Mouse (Mus musculus) small intestine, adult 2 months (tissue): ENCODE measurements around the gene Mfrp. TPM values are rescaled to one million over a fixed set of nuclear protein-coding genes. Genes with fewer than 3 reads are reported as not detected.

Source experiments
- H3K27ac ChIP-seq: fragments of 200-500 bp; 2 replicates; pipeline ENCODE4 v1.5.1; 2012; ENCODE audit warnings: low read depth, low read length, control low read depth, inconsistent platforms; ENCODE audit not compliant: insufficient read depth
- H3K27me3 ChIP-seq: fragments of 200-500 bp; 2 replicates; pipeline ENCODE4 v1.6.1; 2012; ENCODE audit warnings: mild to moderate bottlenecking, moderate library complexity, low read length, inconsistent platforms; ENCODE audit not compliant: control insufficient read depth, insufficient read depth
- H3K36me3 ChIP-seq: fragments of 200-500 bp; 2 replicates; pipeline ENCODE4 v1.6.1; 2012; ENCODE audit warnings: mild to moderate bottlenecking, low read length, control low read depth, inconsistent platforms; ENCODE audit not compliant: control insufficient read depth, insufficient read depth
- H3K4me1 ChIP-seq: fragments of 200-500 bp; 2 replicates; pipeline ENCODE4 v1.6.1; 2012; ENCODE audit warnings: low read length, inconsistent platforms, mixed read lengths; ENCODE audit not compliant: control insufficient read depth, insufficient read depth, insufficient read length
- H3K4me3 ChIP-seq: fragments of 200-500 bp; 2 replicates; pipeline ENCODE4 v1.5.1; 2012; ENCODE audit warnings: low read depth, mild to moderate bottlenecking, control low read depth, inconsistent platforms, low read length, moderate library complexity
- CTCF ChIP-seq: fragments of 200-500 bp; IDR thresholded peaks from 2 replicates; pipeline ENCODE4 v1.5.1; 2012; ENCODE audit warnings: low read depth, mild to moderate bottlenecking, control low read depth, inconsistent platforms, low read length, moderate library complexity, mixed read lengths; ENCODE audit not compliant: insufficient replicate concordance, insufficient read length; ENCODE audit errors: extremely low read depth
- POLR2A ChIP-seq: fragments of 200-500 bp; IDR thresholded peaks from 2 replicates; pipeline ENCODE4 v1.6.1; 2012; ENCODE audit warnings: low read depth, mild to moderate bottlenecking, control low read depth, inconsistent platforms, low read length, moderate library complexity
- whole genome bisulfite sequencing: fragments of 180-500 bp; shearing (Covaris S2); methylation state at CpG from one replicate; pipeline ENCODE4 v1.1.7; 2018; 5-methylcytosine and 5-hydroxymethylcytosine counted together
- polyA plus RNA-seq: library from polyadenylated mRNA; depleted of rRNA; stranded (reverse); fragments of >200 nt; gene quantifications from 2 replicates; pipeline ENCODE4 v1.2.3, GENCODE M21; 2012

The Mfrp gene
- polyA plus RNA-seq, 1 experiment: 0.04 TPM

- H3K4me1 ChIP-seq: peaks cover 47% of the 10 kb centered on the region
- TF ChIP-seq POLR2A (peak; percentile 12), CTCF (no peak)
- H3K36me3 ChIP-seq: no peaks in the 10 kb centered on the region
Observed at GRCm38 (mm10) chr9:44078955-44079756, 22.4 kb upstream of the Mfrp start.

GRCm38 (mm10) chr9:44079997-44080780 lies 21.3 kb upstream of the Mfrp start:
- no peak overlapping the region for H3K4me3 ChIP-seq
- WGBS: 68% methylated on average over 10 of the region's 10 CpGs
- peak overlapping the region; percentile 94 for H3K27ac ChIP-seq
- TF ChIP-seq CTCF (no peak), POLR2A (no peak)
- H3K27me3 ChIP-seq: no peaks in the 10 kb centered on the region
- H3K4me1 ChIP-seq: peaks cover 47% of the 10 kb centered on the region
- H3K36me3 ChIP-seq: no peaks in the 10 kb centered on the region

More at GRCm38 (mm10) chr9:44078955-44079756, 22.4 kb upstream of the Mfrp start:
- Histone ChIP-seq H3K27ac (peak overlapping the region; percentile 97), H3K4me3 (peak overlapping the region; percentile 3; the same call in 1 of the 2 replicates), H3K27me3 (no peaks in the 10 kb centered on the region)
- 9% methylated on average over 16 of the region's 16 CpGs for WGBS

- H3K36me3 ChIP-seq: no peaks in the 10 kb centered on the region
- no peak overlapping the region for H3K4me3 ChIP-seq
- H3K4me1 ChIP-seq: peaks cover 47% of the 10 kb centered on the region
- no peak overlapping the region for H3K27ac ChIP-seq
- TF ChIP-seq CTCF (no peak), POLR2A (no peak)
- no peaks in the 10 kb centered on the region for H3K27me3 ChIP-seq
- WGBS: 49% methylated on average over 5 of the region's 5 CpGs
Observed at GRCm38 (mm10) chr9:44080953-44081352, 20.6 kb upstream of the Mfrp start.

DNA sequence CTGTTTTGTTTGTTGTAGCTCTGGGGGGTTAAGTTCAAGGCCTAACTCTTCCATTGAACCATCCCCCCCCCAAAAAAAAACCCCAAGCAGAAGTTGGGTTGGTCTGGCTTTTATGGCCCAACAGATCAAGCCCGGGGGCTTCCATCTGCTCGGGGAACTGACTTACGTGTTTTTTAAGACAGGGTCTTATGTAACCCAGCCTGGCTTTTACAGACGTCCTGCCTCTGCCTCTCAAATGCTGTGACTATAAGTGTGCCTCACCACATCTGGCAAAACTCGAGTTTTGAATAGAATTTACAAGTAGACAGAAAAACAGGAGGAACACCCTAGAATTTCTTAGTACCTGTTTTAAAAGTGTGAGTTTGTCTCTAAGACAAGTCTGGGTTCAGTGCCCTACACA lies 19.9 kb upstream of the Mfrp start:
- Histone ChIP-seq H3K4me1 (peaks cover 47% of the 10 kb centered on the region), H3K4me3 (no peak overlapping the region), H3K27ac (no peak overlapping the region), H3K36me3 (no peaks in the 10 kb centered on the region), H3K27me3 (no peaks in the 10 kb centered on the region)
- WGBS: 86% methylated on average over 5 of the region's 5 CpGs
- TF ChIP-seq POLR2A (no peak), CTCF (no peak)

GRCm38 (mm10) chr9:44082266-44082665 lies 19.3 kb upstream of the Mfrp start:
- Histone ChIP-seq H3K4me1 (peaks cover 47% of the 10 kb centered on the region), H3K4me3 (no peak overlapping the region), H3K27ac (no peak overlapping the region), H3K27me3 (no peaks in the 10 kb centered on the region), H3K36me3 (no peaks in the 10 kb centered on the region)
- 73% methylated on average over 5 of the region's 5 CpGs for WGBS
- TF ChIP-seq CTCF: no peak
- TF ChIP-seq POLR2A: no peak

DNA sequence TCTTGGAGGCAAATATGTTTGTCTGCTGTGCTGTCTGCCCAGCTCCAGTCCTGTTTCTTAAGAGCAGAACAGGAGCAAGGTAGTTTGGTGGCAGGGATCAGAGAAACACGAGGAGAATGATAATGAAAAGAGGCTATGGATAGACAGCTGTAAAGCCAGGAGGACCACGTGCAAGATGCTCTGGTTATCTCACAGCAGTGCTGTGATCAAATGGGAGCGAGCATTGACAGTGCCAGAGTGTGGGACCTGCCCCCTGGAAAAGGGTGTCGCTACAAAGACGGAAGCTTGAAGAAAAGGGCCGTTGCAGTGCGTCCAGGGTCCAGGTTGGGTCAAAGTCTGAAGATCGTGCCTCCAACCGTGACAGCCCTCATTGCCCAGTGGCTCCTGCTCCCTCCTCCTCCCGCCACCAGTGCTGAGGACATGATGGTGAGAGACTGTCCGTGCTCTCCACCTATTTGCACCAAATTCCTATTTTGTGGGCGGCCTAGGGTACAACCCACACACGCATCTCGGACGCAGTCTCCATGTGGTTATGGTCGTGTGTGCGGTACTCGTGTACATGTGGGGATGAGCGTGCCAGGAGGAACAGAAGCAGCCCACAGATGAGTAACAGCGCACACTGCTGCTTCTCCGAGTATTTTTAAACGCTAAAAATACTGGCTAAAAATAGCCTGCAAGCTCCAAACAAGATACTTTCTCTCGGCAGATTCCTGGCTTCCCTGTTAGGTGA lies 18.0 kb upstream of the Mfrp start:
- H3K36me3 ChIP-seq: no peaks in the 10 kb centered on the region
- no peaks in the 10 kb centered on the region for H3K27me3 ChIP-seq
- H3K4me1 ChIP-seq: peaks cover 46% of the 10 kb centered on the region
- peak overlapping the region; percentile 81 for H3K4me3 ChIP-seq
- 7% methylated on average over 23 of the region's 23 CpGs for WGBS
- no peak for TF ChIP-seq CTCF
- TF ChIP-seq POLR2A: peak; percentile 36; the same call in 1 of the 2 replicates
- peak overlapping the region; percentile 96 for H3K27ac ChIP-seq

- TF ChIP-seq POLR2A (no peak), CTCF (no peak)
- peak overlapping the region; percentile 96 for H3K27ac ChIP-seq
- peaks cover 44% of the 10 kb centered on the region for H3K4me1 ChIP-seq
- H3K36me3 ChIP-seq: no peaks in the 10 kb centered on the region
- 2% methylated on average over 14 of the region's 14 CpGs for WGBS
- H3K4me3 ChIP-seq: peak overlapping the region; percentile 81
- H3K27me3 ChIP-seq: no peaks in the 10 kb centered on the region
Observed at GRCm38 (mm10) chr9:44084236-44084635, 17.3 kb upstream of the Mfrp start.
